Mouse (Mus musculus): ENCODE data around the gene Pnkd. TPM values are rescaled to one million over a fixed set of nuclear protein-coding genes. Genes with fewer than 3 reads are reported as not detected.

The Pnkd gene
- polyA plus RNA-seq, 1 experiment from 2014 or later: 170 TPM

DNA sequence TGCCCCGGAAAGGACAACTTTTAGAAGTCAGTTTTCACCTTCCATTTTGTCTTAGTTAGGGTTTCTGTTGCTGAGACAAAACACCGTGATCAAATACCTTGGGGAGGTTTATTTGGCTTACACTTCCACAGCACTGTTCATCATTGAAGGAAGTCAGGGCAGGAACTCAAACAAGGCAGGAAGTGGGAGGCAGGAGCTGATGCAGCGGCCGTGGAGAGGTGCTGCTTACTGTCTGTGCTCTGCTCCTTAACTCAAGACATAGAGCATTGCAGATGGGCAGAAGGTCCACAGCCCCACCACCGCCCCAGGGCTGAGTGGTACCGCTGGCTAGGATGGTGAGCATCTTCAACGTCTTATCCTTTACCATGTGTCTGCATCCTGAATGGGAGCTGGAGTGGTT is 57.2 kb downstream of the Pnkd start:
- WGBS: 75% methylated on average over 7 of the region's 7 CpGs
- no peaks in the 10 kb centered on the region for H3K27me3 ChIP-seq (ENCODE audit: insufficient read depth, poor library complexity, severe bottlenecking)
- H3K9me3 ChIP-seq: no peaks in the 10 kb centered on the region
- H3K27ac ChIP-seq: no peak overlapping the region
- H3K4me3 ChIP-seq: no peak overlapping the region
- no peak for DNase-seq (ENCODE audit: low spot score)
- H3K4me1 ChIP-seq: peaks cover 40% of the 10 kb centered on the region
- H3K36me3 ChIP-seq: peaks cover 3% of the 10 kb centered on the region

DNA sequence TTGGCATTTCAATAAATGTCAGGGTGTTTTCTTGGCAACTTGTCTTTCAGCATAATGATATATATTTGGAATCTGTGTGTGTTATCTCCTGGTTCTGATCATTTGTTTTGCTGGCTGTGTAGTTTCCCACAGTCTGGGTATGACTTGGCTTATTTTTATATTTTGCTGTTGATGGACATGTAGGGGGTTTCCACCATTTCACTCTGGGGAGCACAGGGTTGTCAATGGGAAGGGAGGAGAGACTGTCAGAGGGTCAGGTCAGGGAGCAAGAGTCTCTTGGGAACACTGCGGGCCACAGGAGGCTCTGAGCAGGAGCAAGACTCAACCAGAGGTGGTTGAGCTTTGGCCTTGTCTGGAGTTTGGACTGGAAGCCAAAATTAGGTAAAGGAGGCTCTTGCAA is 57.6 kb downstream of the Pnkd start:
- no peak for DNase-seq (ENCODE audit: low spot score)
- Histone ChIP-seq H3K27ac (no peak overlapping the region), H3K4me1 (peaks cover 36% of the 10 kb centered on the region), H3K9me3 (no peaks in the 10 kb centered on the region), H3K36me3 (peaks cover 3% of the 10 kb centered on the region), H3K27me3 (ENCODE audit: insufficient read depth, poor library complexity, severe bottlenecking) (no peaks in the 10 kb centered on the region), H3K4me3 (no peak overlapping the region)
- 96% methylated on average over 1 of the region's 1 CpGs for WGBS

DNA sequence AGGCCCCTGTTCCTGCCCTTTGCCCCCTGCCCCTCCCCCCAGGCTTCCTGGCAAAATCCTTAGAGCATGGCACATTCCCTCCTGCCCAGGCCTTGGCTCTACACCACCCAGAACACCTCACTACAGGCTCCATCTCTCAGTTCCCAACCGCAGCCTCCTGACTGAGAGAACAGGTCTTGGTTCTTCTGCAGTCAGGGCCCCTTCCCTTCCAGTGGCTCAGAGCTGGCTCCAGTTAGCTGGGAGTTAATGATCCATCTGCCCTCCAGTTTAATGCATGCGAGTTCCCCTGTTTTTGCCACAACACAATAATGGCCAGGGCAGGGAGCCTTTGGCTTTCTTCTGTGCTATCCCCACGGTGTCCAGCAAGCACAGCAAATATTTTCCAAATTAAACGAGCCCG is 58.4 kb downstream of the Pnkd start:
- H3K36me3 ChIP-seq: peaks cover 7% of the 10 kb centered on the region
- WGBS: 80% methylated on average over 5 of the region's 5 CpGs
- DNase-seq (ENCODE audit: low spot score): no peak
- peak overlapping the region; percentile 22; the same call in 1 of the 2 replicates for H3K27ac ChIP-seq
- no peaks in the 10 kb centered on the region for H3K9me3 ChIP-seq
- H3K4me3 ChIP-seq: no peak overlapping the region
- peaks cover 28% of the 10 kb centered on the region for H3K4me1 ChIP-seq
- no peaks in the 10 kb centered on the region for H3K27me3 ChIP-seq (ENCODE audit: insufficient read depth, poor library complexity, severe bottlenecking)

GRCm38 (mm10) chr1:74344163-74344916 is 59.6 kb downstream of the Pnkd start:
- Histone ChIP-seq H3K36me3 (peaks cover 14% of the 10 kb centered on the region), H3K27ac (no peak overlapping the region), H3K27me3 (ENCODE audit: insufficient read depth, poor library complexity, severe bottlenecking) (no peaks in the 10 kb centered on the region), H3K9me3 (no peaks in the 10 kb centered on the region), H3K4me3 (no peak overlapping the region), H3K4me1 (peaks cover 23% of the 10 kb centered on the region)
- WGBS: 79% methylated on average over 11 of the region's 11 CpGs
- DNase-seq (ENCODE audit: low spot score): no peak

DNA sequence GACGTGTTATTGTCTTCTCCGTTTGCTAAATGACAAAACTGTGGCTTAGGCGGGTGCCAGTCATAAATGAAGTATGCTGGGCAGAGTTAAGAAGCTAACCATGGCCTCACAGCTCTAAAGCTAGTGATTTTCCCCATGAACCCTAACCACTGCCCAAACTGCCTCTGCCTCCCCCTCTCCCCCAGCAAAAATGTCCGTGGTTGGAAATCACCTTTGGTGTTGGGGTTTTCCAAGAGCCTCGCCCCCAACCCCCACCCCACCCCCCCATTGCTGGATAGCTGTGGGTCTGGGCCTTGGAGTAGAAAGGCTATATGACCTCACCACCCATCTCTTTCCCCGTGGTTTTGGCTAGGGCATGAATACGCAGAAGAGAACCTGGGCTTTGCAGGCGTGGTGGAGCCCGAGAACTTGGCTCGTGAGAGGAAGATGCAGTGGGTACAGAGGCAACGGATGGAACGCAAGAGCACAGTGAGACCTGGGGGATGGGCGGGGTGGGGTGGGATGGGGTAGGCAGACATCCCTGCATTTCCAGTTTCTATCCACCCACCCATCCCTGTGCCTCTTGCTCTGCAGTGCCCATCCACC is 66.5 kb downstream of the Pnkd start:
- Histone ChIP-seq H3K4me3 (no peak overlapping the region), H3K27me3 (ENCODE audit: insufficient read depth, poor library complexity, severe bottlenecking) (no peaks in the 10 kb centered on the region), H3K36me3 (peaks cover 56% of the 10 kb centered on the region), H3K27ac (no peak overlapping the region), H3K9me3 (no peaks in the 10 kb centered on the region), H3K4me1 (peaks cover 18% of the 10 kb centered on the region)
- WGBS: 90% methylated on average over 13 of the region's 13 CpGs
- DNase-seq (ENCODE audit: low spot score): no peak

GRCm38 (mm10) chr1:74352532-74353096 is 67.9 kb downstream of the Pnkd start:
- 58% methylated on average over 5 of the region's 5 CpGs for WGBS
- peaks cover 54% of the 10 kb centered on the region for H3K36me3 ChIP-seq
- peaks cover 18% of the 10 kb centered on the region for H3K4me1 ChIP-seq
- no peaks in the 10 kb centered on the region for H3K9me3 ChIP-seq
- no peak for DNase-seq (ENCODE audit: low spot score)
- no peaks in the 10 kb centered on the region for H3K27me3 ChIP-seq (ENCODE audit: insufficient read depth, poor library complexity, severe bottlenecking)
- H3K4me3 ChIP-seq: no peak overlapping the region
- H3K27ac ChIP-seq: 0 out of 2 replicates have a peak overlapping the region, but pooled peaks have one; percentile 0

DNA sequence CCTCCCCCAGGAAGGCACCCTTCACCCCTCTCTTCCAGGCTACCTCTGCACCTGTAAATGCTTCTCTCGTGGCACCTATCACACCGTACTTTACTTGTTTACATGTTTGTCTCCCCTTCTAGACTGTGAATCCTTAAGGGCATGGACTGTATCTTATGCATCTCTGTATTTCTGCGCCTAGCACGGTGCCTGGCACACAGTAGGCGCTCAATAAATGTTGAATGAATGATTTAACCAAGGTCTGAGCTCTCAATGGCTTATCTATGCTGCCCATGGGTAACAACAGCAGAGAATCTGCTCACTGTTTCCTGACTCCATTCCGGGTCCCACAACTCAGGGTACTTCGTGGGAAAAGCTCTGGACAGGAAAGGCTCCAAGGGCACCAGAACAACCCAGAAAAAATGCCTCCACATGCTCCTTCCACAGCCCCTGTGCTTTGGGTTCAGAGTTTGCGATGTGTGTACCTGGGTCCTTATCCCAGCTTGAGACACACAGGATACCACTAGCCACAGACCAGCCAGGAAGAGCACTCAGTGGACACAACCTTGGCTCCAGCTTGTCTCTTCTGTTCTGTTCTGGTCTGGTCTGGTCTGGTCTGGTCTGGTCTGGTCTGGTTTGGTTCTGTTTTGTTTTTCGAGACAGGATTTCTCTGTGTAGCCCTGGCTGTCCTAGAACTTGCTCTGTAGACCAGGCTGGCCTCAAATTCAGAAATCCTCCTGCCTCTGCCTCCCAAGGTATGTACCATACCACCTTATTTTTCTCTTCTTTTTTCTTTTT is 68.9 kb downstream of the Pnkd start:
- 0 out of 2 replicates have a peak overlapping the region, but pooled peaks have one; percentile 0 for H3K27ac ChIP-seq
- H3K36me3 ChIP-seq: peaks cover 52% of the 10 kb centered on the region
- no peak overlapping the region for H3K4me3 ChIP-seq
- DNase-seq (ENCODE audit: low spot score): no peak
- H3K4me1 ChIP-seq: peaks cover 18% of the 10 kb centered on the region
- WGBS: 84% methylated on average over 9 of the region's 9 CpGs
- H3K27me3 ChIP-seq (ENCODE audit: insufficient read depth, poor library complexity, severe bottlenecking): no peaks in the 10 kb centered on the region
- H3K9me3 ChIP-seq: no peaks in the 10 kb centered on the region

DNA sequence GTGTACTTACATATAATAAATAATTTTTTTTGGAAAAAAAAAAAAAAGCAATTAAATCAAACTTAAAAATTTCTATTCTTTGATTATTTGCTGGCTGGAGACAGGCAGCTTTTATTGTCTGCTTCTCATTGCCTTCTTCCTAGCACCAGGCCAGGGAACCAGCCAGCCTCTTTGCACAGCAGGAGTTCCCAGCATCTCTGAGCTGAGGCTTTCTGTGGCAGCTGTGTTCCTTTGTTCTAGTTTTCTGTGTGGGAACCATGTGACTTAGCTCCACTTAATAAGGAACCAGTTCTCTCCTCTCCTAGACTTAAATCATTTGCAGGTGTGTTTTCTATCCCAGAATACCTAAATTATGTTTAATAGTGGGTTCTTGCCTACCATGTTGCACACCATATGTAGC is 72.8 kb downstream of the Pnkd start:
- no peak for DNase-seq (ENCODE audit: low spot score)
- no peak overlapping the region for H3K4me3 ChIP-seq

GRCm38 (mm10) chr1:74359952-74360517 is 75.3 kb downstream of the Pnkd start:
- DNase-seq (ENCODE audit: low spot score): no peak
- Histone ChIP-seq H3K27ac (no peak overlapping the region), H3K9me3 (no peaks in the 10 kb centered on the region), H3K36me3 (0 out of 2 replicates have a peak, but pooled peaks cover 2% of the 10 kb centered on the region), H3K4me3 (no peak overlapping the region), H3K27me3 (ENCODE audit: insufficient read depth, poor library complexity, severe bottlenecking) (no peaks in the 10 kb centered on the region), H3K4me1 (peaks cover 14% of the 10 kb centered on the region)
- 79% methylated on average over 5 of the region's 5 CpGs for WGBS

More for the DNA sequence above, 72.8 kb downstream of the Pnkd start:
- no peaks in the 10 kb centered on the region for H3K9me3 ChIP-seq
- no peaks in the 10 kb centered on the region for H3K27me3 ChIP-seq (ENCODE audit: insufficient read depth, poor library complexity, severe bottlenecking)
- peaks cover 16% of the 10 kb centered on the region for H3K36me3 ChIP-seq
- H3K4me1 ChIP-seq: peaks cover 13% of the 10 kb centered on the region
- H3K27ac ChIP-seq: no peak overlapping the region

DNA sequence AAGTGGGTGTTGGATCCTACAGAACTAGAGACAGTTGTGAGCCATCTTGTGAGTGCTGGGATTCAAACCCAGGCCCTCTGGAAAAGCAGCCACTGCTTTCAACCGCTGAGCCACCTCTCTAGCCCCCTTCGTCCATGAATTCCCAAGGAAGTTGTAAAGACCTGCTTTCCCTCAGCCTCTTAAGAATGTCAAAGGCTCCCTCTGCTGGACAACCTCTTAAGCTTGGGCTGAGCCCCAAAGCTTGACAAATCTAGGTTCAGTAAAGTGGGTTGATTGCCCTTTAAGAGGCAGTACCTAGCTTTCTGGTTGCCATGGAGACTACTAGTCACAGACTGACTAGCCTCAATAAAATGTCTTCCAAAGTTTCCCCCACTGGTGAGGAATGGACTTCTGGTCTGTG is 77.1 kb downstream of the Pnkd start, which contains the start of gene Catip:
Catip (plus strand) TSS at position 297 of the 400 bp plus-strand sequence.
- H3K27ac ChIP-seq: peak within 1 kb of the TSS; percentile 7; the same call in 1 of the 2 replicates
- H3K27me3 ChIP-seq (ENCODE audit: insufficient read depth, poor library complexity, severe bottlenecking): no peaks in the 10 kb centered on the region
- H3K36me3 ChIP-seq: no peaks in the 10 kb centered on the region
- WGBS: 7% methylated on average over 2 of the region's 2 CpGs
- no peaks in the 10 kb centered on the region for H3K9me3 ChIP-seq
- peaks cover 14% of the 10 kb centered on the region for H3K4me1 ChIP-seq
- H3K4me3 ChIP-seq: 0 out of 2 replicates have a peak within 1 kb of the TSS, but pooled peaks have one; percentile 6
- DNase-seq (ENCODE audit: low spot score): no peak

DNA sequence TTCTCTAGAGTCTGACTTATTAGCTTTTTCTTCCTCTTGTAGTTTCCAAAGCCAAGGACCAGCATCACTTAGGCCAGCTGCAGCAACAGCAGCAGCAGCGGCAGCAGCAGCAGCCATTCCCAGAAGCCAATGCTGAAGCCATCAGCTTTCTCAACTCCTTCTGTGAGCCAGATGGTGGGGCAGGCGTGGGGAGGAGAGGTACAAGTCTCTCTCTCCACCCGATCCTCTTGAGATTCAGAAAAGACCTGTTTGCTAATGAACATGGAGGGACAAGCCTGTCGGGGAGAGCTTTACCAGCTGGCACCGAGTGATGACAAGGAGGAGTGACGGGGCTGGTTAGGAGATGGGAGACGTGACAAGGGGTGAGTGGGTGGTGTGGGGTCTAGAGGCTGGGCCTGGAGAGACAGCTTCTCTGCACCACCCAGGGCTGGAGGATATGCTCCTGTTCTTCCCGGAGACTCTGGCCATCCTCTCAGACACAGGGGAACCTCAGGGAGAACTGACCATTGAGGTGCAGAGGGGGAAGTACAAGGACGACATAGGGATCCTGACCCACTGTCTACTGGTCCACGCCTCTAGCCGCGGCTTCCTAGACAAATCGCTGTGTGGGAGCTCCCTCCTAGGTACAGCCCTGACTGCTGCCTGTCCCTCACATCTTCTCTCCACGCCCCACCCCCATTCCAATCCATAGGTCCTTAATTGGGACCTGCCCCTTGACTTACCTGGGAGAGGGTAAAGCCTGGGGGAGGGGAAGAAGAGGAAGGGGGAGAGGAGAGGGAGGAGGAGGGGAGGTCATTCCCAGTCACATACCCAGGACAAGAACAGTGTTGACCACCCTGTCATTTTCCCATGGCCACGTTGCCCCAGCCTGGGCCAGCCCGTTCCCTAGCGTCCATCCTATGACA is 77.8 kb downstream of the Pnkd start:
- Histone ChIP-seq H3K4me3 (0 out of 2 replicates have a peak overlapping the region, but pooled peaks have one; percentile 6), H3K36me3 (no peaks in the 10 kb centered on the region), H3K27ac (peak overlapping the region; percentile 7; the same call in 1 of the 2 replicates), H3K9me3 (no peaks in the 10 kb centered on the region), H3K4me1 (peaks cover 14% of the 10 kb centered on the region), H3K27me3 (ENCODE audit: insufficient read depth, poor library complexity, severe bottlenecking) (no peaks in the 10 kb centered on the region; the same call in 1 of the 2 replicates)
- WGBS: 52% methylated on average over 17 of the region's 17 CpGs
- no peak for DNase-seq (ENCODE audit: low spot score)
